Mouse (Mus musculus): Measurements from ENCODE around the gene Abcb8.

Abcb8 gene

DNA sequence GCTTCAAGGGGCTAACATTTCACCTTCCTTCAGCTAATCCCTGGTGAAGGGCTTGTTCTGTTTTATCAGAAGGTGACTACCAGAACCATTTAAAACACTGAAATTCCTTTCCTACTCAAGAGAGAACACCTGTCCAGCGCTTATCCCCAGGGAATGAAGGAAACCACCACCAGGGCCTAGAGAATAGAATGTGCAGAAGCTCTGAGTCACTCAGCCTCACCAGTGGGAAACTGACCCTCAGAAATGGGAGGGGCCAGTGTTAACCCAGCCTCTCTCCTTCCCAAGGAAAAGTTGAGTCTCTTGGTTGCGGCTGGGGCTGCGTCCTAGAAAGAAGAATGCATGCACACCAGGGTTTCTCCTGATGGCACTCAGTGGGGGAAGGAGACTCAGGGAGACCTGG is 61.6 kb downstream of the Abcb8 start:
- DNase-seq (ENCODE audit: low read depth, low spot score) = no peak

DNA sequence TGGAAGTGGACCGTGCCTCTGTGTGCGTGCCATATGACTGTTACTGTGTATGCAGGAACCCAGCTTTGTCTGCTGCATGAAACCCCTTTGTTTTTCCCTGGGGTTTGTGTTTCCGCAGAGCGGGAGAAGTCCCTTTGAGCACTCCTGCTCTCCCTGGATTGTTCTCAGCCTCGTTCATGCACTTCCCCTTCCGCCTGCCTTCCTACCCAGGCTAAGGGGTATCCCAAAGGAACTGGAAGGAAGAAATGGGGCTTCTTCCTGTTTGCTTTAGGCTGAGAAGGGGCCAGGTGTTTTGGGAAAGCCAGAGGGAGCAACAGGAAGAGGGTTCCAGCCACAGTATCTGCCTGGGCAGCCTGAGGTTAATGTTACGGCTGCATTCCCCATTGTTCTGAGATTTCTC is 62.1 kb downstream of the Abcb8 start:
- DNase-seq (ENCODE audit: low read depth, low spot score) = no peak
